Mouse (Mus musculus) ES-E14 (cell line): ENCODE measurements around the gene Crx.

Experiments
- CHD2 ChIP-seq: IDR thresholded peaks from 2 replicates; pipeline ENCODE4 v1.6.1; 2014; ENCODE audit warnings: mild to moderate bottlenecking, low read depth, low read length, inconsistent platforms
- HCFC1 ChIP-seq: IDR thresholded peaks from 2 replicates; pipeline ENCODE4 v1.6.1; 2012; ENCODE audit warnings: low read length, inconsistent platforms, borderline replicate concordance; ENCODE audit not compliant: insufficient read depth
- MAFK ChIP-seq: IDR thresholded peaks from 2 replicates; pipeline ENCODE4 v1.6.1; 2014; ENCODE audit warnings: mild to moderate bottlenecking, low read depth, low read length, inconsistent platforms; ENCODE audit not compliant: insufficient read depth
- ZC3H11A ChIP-seq: IDR thresholded peaks from 2 replicates; pipeline ENCODE4 v1.6.1; 2012; ENCODE audit warnings: low read depth, mild to moderate bottlenecking, inconsistent platforms, low read length, borderline replicate concordance
- ZNF384 ChIP-seq: IDR thresholded peaks from 2 replicates; pipeline ENCODE4 v1.6.1; 2012; ENCODE audit warnings: low read depth, low read length, inconsistent platforms

DNA sequence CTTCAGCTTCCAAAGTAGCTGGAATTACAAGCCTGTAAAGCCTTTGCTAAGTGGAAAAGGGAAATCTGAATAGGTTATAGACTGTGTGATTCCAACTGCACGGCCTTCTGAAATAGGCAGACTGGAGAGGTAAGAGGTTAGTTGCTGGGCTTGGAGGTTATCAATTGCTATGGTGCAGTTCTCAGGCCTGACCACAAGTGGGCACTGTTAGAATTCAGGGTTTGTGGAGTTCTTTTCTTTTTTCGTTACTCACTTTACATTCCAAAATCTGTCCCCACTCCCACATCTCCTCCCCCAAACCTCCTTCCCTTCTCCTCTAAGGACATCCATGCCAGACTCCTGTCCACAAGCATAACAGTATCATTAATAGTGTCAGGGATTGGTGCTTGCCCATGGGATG, 34.5 kb upstream of the Crx start:
- TF ChIP-seq HCFC1 (no peak), ZC3H11A (no peak), CHD2 (no peak), ZNF384 (no peak), MAFK (no peak)
